Mouse (Mus musculus) mesoderm, embryonic 11.5 days (tissue): ENCODE results near the gene Gm21915.
A peak's percentile ranks its signal among the peaks of the same experiment; 100 is the strongest.

Source experiments
- DNase-seq: peaks from one replicate; pipeline ENCODE4 v3.0.0-alpha.2; 2012; ENCODE audit warnings: low read depth, low spot score

Gene Gm21915

DNA sequence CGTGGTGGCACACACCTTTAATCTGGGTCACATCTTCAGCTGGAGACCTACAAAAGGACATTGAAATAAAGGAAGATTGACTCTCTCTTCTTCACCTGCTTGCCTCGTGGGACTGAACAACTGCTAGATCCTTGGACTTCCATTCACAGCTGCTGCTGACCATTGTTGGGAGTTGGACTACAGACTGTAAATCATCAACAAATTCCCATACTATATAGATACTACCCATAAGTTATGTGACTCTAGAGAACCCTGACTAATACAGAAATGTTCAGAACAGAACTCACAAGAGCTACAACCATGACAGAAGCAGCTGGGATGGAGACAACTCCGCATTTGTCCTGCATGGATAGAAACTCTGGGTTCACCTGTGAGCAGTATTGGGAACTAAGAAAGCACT is at the start of gene Gm21915:
Gm21915 (plus strand) TSS at position 301 of the 400 bp plus-strand sequence.
- DNase-seq, result no peak

DNA sequence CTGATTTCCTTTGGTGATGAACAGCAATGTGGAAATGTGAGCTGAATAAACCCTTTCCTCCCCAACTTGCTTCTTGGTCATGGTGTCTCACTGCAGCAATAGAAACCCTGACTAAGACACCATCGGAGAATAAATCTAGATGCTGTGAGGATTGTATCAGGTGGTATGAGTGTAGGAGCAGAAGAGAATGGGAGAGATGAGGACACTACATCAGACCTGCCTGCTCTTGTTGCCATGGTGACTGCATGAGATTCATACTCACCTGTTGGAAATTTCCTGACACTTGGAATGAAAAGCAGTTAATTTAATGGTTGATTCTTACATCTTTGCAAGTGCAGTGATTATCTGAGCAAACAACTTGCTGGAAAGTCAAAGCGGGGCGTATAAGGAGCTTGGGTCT is 48.1 kb upstream of the Gm21915 start:
- DNase-seq, result no peak

DNA sequence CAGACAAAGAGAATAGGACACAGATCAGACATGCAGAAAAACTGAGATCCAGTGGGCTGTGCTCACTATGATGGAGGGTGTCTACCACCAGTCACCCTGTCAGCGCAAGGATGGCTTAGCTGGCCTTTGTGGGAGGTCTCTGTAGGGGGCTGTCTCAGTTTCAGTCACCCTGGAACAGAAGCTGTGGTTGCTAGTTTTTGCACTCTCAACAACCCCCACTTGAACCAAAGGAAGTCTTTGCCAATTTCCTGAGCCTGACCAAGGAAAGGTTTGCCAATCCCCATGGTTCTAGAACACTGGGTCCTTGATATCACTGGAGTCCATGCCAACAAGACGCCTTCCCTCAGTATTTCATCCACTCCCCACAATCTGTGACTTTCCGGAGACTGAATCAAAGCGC is 47.6 kb upstream of the Gm21915 start:
- DNase-seq, result no peak

DNA sequence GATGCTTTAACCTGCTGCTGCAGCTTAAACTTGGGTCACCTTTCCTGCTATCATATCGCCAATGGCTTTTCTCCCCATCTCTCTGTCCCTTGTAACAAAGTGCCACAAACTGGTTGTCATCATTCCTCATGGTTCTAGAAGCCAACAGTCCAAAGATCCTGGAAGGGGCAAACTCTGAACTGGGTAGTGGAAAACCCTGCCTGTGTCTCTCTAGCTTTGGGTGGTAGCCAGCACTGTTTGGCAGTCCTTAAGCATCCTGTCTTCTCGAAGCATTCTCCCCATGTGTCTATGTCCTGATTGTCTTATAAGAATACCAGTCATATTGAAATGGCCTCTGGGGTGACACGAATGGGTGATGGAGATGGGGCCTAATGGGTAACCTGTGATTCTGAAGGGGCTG is 45.1 kb upstream of the Gm21915 start:
- no peak for DNase-seq

DNA sequence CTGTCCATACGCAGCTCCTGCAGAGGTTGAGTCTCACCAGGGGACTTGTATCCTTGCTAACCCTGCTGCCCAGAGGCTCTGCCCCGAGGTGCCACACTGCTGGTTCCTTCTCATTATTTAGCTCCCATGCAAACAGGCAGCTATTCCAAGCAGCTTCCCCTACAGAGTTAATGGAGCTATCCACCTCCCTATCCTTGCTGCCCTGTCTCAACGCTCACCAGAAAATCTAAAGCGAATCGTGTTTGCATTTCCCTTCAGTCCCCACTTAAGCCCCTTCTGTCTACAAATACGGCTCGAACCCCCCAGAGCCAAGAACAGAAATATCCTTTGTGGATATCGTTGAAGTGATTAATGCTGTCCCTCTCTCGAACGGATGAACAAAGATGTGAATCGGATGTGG is 43.8 kb upstream of the Gm21915 start:
- DNase-seq, result no peak

DNA sequence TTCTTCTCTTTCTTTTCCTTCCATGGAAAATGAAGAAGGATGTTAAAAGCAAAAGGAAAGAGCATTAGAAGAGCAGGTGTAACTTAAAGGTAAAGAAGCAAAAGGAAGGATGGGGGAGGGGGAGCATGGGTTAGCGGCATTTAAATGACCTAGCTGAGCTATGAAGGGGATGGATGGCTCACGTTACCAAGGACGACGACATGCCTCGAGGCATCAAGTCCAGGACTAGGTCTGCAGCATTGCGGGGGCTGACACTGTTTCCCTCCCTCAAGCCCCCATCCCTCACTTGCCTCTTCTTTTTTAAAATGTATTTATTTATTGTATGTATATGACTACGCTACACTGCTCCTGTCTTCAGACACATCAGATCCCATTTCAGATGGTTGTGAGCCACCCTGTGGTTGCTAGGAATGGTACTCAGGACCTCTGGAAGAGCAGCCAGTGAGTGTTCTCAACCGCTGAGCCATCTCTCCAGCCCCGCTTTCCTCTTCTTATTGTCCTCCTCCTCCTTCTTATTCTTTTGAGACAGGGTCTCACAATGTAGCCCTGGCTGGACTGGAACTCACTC is 43.2 kb upstream of the Gm21915 start:
- DNase-seq, result no peak

DNA sequence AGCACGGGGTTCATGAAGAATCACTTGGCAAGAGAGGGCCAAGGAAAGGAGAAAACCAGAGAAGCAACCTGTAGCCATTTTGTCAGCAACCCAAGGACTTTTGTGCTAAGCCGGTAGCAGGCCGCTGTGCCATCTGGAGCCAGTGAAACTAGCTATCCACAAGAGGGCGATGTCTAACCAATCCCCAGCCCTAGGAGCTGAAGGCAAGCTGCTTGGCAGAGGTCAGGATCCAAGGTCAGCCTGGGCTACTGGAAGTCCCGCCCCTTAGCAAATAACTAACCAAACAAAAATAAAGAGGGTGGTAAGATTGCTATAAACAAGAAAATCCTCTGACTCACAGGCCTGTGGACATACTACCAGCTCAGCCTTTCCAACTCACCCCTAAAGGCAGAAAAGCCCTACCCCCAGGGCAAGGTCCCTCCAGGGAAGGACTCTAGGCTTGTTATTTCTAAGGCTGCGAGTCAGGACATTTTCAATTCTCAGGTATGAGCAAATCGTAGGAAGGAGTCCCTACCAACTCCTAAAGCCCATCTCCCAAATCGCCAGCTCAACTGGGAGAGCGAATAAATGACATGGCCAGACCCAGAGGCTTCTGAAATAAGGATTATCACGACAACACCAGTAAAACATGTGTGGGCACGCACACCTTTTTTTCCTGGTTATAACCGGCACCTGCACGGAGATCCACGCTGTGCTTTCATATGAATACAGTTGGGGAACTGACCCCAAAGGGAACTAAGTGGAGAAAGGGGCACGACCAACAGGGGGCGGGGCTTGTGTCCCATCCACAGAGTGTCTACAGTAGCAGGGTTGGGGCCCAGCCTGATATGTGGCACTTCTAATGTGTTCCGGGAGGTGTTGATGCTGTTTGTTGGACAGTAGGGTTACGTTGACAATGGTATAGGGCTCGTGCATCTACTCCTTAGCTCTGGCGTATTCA is 42.0 kb upstream of the Gm21915 start:
- DNase-seq, result peak; percentile 75

DNA sequence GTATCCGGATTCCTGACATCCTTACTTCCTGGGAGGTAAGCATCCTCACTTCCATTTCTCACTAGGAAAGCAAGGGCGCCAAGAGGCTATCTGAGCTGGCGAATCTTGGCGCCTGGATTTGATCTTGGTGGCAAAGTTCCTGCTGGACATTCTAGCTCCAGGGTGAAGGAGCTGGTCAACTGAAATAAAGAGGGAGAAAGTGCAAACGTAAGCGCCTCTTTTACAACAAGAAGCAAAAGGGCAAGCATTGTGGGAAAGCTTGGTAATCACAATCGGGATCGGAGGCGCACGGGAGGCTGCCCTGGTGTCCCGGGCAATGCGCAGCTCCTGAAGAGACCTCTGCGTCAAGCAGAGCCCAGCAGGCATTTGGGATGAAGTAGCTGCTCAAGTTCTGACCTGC is 41.0 kb upstream of the Gm21915 start:
- DNase-seq, result no peak

DNA sequence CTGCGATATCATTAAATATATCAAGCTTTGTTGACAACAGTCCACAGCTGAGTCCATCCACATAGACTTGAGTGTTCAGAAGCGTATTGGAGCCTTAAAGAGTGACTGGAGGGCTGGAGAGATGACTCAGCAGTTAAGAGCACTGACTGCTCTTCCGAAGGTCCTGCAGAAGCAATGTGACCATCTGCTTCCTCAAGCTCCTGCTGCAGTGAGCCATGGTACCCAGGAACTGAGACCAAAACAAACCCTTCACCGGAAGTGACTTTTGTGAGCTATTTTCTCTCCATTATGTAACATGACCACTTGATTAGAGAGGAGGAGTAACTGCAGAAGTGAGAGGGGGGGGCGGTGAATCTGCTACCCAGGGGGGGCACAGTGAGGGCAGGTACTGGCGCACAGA is 39.3 kb upstream of the Gm21915 start:
- no peak for DNase-seq

DNA sequence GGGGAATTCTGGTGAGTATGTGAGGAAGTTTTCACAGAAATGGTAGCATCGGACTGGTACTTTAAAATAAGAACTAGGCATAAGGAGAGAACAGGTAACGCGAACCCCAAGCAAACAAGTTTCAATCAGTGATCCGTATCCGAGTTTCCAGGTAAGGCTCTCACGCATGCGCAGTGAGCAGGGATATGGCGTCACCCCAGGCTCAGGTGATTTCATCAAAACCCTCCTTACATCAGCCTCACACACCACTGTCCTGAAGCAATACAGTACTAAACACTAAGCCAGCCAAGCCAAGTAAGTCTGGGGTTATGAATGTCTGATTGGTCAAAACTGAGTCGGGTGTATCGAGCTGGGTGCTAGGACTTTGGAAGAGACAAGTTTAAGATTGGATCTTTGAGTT is 38.9 kb upstream of the Gm21915 start:
- DNase-seq, result no peak

DNA sequence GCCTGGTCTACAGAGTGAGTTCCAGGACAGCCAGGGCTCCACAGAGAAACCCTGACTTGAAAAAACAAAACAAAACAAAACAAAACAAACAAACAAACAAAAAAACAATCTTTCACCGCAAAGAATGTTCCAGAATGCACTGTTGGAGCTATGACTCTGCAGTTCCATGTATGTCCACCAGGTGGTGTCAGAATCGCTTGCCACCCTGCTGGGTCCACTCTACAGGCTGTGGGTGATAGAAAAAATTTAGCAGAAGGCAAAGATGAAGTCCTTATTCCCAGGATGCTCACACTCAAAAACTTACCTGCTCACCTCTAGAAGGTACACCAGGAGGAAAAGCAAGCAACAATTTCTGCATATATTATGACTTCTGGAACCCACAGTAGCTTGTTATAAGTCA is 34.4 kb upstream of the Gm21915 start:
- DNase-seq, result peak; percentile 63

DNA sequence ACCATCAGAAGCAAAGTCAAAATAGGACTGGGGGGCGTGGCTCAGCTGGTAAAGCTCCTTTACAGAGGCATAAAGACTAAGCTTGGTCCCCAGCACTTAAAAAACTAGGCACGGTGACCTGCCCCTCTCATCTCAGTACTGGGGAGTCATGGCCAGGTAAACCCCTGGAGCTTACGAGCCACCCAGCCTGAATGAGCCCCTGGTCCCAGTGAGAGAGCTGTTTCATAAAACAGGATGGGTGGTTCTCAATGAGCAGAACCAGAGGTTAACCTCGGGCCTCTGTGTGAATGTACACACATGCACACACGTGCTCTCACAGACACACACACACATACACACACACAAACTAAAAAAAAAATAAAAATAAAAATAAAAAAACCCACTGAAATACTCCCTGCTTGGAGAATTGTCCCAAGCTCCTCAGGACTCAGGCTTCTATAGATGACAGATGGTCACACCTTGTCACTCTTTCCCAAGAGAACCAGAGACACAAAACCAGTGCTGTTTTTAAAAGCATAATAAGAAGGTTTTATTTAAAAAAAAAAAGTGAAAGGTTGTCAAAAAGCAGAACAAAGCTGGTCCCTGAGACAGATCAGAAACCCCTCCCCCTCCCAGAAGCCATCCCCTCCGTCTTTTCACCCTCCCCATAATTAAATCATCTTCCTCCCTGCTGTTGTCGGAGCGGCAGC is 32.6 kb upstream of the Gm21915 start:
- no peak for DNase-seq

DNA sequence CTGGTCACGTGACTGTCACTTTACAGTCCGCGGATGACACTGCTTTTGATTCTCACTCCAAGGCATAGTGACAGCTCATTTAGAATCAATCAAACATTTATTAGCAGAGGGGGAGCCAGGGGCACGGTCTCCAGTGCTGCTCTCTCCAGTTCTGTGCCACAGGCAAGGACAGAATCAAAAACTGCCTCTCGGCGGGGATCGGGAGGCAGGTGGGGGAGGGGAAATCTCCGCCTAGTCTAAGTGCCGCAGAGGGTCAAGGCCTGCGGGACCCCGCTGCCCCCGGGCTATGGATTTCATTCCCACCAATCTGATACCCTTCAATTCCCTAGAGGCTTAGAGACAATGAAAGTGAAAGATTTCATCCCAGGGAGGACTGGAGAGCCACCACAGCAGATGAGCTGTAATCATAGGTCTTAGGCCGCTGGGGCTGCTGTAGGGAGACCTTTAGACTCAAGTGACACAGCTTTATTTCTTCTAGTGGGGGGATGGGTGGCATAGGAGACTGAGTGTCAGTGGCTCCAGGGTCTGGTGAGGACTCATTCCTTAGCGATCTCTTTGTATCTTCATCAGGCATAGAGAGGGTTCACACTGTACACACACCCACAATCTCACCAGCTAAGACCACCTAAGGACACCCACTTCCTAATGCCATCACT is 31.9 kb upstream of the Gm21915 start:
- DNase-seq, result peak; percentile 79

DNA sequence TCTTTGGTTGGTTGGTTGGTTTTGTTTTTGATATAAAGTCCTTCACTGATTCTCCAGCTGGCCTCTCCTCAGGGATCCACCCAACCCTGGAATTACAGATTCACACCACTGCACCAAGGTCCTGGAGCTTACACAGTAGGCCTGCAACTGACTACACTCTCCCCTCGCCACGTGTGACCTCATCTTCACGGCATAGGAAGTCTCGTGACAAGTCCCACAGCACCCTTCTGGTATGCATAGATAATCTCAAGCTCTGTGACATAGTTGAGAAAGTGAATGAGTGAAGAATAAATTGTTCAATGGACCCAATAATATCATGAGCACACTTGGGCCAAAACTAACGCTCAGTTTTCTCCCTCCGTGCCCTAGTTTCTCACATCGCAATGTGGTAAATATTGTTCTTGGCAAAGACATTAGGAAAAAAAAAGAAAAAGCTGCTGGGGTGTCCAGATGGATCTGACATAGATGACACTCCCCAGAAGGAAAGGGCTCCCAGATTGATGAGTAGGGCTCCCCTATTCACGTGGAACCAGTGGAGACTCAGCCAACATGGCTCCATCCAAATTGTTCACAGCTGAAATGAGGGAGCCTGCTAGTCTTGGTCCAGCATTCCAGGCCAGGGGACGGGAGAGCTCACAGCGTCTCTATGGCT is 30.8 kb upstream of the Gm21915 start:
- DNase-seq, result no peak

DNA sequence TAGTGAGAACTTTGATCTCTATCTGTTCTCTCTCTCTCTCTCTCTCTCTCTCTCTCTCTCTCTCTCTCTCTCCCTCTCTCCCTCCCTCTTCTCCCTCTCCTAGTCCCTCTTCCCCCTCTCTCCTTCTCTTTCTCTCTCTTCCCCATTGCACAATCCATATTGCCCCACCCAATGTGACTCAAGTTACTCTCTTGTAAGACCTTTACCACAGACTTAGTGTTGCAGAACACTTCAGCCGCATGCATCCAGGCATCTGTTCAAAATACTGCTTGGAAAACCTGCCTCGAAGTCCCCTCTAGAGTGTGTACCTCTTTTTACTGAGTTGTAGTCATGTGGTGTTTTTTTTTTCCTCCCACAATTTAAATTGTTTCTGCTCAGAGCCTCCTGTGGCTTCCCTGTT is 29.1 kb upstream of the Gm21915 start:
- no peak for DNase-seq

DNA sequence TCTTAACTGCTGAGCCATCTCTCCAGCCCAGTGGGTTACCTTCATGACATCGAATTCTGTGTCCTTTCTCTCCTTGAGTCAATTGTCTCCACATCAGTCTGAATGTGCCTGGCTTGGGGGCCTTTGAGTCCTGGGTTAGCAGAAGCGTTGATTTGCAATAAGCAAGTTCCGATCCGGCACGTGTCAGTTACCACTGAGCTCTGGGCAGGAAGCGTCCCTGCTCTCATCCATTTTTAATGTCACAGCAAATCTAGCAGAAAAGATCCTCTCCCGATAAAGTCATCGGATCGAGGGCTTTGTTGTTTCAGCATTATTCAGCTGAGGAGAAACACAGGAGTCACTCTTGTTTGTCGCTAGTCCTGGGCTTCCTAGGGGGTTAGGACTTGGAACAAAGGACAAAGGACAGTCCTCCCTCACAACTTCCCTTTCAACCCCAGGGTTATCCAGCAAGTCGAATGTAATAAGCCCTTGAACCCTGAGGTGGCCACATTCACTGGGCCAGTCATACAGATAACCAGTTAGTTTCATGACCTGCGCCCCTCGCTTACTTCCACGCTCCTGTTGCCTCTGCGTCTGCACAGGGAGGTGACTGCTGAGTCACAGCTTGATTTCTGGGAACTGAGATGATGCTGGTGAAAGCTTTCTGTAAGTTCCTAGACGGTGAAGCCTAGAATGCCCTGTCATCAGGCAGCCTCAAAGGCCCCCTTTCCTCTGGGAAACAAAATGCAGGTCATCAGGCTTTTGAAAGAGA is 27.8 kb upstream of the Gm21915 start:
- no peak for DNase-seq

DNA sequence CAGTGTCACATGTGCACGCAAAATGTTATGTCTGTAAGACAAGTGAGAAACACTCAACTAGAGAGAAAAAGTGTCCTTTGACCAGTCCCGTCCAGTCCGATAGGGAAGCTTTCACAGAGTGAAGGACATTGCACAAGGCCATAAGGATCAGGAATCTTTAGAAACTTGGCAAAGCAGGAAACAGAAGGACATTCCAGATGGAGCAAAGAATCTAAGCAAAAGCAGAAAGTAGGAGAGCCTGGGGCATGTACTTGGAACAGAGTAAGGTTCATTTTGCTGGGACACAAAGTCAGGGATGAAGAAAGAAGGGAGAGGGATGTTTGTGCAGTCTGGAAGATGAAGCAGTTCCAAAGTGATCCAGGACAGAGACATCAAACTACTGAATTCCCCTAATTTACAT is 21.0 kb upstream of the Gm21915 start:
- DNase-seq, result no peak

DNA sequence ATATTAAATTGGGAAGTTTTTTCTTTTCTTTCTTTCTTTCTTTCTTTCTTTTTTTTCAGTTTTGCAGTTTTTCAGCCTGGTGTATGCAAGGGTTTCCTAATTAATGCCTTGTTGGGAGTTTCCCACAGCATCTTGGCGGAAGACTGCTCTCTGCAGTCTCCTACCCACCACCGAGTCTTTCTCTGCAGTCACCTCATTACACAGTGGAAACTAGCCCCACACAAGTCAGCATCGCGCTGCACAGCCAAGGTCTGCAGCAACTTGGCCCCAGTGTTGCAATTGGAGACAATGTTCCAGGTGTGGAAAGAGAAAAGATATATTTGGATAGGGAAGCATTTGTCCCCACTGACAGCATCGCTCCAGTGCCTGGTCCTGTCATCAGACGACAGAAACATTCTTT is 20.4 kb upstream of the Gm21915 start:
- DNase-seq, result no peak

DNA sequence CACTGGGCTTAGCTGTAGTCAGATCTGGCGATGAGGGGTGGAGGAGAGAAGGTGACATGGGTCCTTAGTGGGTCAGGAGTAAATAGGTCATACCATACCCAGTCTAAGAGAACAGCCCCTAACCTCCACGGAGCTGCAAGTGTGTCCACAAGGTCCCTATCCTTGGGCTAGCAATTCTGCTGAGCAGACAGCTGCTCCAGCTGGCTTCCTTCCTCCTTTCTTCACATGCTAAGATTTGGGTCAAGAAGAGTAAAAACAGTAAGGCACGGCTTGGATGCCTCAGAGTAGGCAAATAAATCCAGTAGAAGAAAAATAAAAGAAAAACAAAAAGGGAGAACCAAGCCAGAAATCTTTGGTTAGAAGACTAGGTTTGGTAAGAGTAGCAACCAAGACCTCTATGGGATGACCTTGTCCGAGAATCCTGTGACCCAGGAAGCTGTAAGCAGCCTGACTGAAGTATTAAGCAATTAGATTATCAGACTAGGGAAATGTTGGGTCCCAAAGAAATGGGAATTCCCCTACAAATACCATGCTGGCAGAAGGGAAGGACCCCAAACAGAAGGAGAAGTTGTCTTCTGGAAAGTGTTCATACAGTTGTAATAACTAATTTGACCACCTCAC is 19.1 kb upstream of the Gm21915 start:
- no peak for DNase-seq

DNA sequence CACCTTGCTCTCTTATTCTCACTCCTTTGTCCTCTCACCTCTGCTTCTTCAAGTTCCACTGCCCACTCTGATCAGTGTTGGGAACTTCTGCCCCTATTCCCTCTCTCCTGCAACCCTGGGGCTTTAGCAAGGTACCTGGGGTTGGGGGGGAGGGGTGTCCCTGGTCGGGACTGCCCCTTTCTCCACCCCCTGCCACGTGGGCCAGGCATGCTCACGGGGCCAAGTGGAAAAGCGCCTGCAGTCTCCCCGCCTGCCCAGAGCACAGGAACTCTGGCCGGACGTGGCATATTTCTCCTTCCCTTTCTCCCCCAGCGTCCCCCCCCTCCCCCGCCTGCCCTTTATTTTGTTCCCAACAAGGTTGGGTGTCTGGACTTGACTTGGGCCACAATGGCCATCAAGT is 17.7 kb upstream of the Gm21915 start:
- DNase-seq, result no peak
